Mouse (Mus musculus): ENCODE results near the gene Fam155a.

The Fam155a gene

DNA sequence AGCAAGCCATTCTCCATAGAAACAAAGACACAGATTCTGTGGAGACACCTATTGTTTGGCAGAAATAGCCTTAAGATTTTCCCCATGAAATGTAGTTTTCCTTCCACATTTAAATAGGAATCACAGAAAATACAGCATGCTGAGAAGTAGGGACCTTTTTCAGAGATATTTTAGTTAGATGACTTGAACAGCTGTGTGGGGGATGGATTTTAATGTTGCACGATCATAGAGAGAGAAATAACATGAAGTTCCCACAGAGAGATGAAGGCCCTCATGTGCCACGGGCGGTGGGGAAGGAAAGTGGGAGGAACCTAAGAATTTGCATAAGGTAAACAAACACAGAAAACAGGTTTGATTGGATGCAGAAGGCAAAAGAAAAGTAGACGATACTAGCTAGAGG lies 518.0 kb downstream of the Fam155a start:
- no peak for DNase-seq

DNA sequence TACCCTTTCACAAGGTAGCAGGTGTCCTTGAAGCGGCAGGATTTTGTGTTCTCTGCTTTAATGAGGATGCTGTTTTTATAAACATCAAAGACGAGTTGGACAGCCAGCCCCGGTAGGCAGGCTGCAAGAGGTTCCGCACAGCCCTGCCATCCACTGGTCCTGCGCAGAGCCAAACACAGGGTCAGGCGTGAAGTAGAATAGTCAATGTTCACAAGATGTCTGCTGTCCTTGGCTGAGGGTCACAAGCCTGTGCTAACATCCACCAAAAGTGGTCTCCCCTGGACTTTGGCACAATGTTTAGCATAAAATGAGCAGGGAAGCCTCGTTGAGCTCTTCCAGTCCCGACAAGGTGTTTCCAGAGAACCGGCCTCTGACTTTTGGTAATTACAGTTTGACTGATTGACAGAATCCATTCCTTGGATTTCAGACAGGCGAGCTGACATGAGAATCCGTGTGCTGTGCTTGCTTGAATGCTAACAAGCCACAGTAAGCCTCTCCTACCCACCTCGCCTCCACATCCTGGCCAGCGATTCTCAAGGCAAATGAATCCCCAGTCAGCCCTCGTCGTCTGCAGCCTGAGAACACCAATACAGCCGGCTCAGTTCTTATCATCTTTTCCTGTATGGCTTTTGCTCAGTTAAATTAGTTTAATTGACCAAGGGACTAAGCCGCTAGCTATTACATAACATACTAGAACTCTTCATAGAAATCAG lies 522.7 kb downstream of the Fam155a start:
- DNase-seq, result no peak

DNA sequence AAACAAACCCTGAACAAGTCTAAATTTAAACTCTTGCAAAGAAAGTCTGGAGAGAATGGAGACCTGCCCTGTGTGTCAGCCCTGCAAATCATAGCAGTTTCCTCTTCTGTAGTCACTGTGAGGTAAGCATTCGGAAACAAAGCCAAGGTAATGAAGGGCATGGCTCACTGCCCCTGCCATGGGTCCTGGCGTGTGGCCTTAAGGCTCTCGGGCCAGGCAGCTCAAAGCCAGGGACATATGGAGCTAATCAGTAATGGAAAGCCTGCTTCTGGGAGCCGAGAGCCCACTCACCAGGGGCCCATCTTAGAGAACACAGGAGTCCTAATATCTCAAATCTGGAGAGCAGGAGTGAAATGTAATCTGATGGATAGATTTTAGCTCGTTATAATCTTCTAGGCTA lies 525.0 kb downstream of the Fam155a start:
- no peak for DNase-seq

DNA sequence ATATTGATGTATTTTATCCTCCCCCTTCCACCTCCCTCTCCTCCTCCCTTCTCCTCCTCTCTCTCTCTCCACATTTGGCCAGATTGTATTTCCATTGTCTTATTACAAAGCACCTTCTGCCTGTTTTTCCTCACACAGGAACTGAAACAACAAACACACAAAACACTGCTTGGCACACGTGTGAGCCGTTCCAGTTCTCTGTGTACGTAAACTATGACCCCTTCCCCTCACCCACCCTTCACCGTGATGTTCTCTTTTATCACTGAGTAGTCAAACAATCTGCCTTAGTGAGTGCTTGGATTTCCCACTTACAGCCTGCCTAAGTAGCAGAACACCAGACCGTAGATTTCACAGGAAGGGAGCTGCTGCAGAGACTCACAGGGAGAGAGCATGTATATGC lies 530.0 kb downstream of the Fam155a start:
- DNase-seq, result no peak

DNA sequence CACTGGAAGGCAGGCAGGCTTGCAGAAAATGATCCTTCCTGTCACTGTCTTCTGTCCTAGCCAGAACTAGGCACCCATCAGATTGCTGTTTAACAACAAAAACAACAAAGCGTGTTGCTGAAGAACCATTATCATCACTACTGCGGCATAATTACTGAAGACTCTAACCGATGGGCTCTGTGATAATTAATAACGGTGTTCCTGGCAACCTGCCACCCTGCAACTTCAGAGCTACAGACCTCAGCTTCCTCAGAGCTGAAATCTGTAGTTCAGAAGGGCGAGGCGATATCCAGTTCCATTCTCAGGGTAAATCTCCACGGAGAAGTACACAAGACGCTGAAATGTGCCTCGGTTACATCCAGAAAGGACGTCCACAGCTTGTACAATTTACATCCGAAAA lies 531.2 kb downstream of the Fam155a start:
- DNase-seq, result no peak

DNA sequence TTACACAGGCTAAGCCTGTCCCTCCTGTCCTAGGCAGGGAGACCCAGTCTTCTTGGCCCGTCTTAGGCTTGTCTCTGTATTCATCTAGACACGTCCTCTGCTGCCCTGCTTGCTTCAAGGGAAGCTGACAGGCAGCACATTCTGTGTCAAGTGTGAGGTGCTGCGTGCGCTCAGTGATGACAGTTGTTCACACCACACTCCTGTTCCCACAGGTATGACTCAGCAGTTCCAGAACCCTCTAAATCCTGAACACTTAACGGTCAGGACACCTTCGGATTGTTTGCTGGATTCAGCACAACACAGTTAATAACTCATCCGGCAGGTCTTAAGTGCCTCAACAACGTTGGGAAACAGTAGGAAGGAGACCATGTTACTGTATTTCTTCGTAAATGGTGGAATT lies 532.0 kb downstream of the Fam155a start:
- DNase-seq, result no peak

DNA sequence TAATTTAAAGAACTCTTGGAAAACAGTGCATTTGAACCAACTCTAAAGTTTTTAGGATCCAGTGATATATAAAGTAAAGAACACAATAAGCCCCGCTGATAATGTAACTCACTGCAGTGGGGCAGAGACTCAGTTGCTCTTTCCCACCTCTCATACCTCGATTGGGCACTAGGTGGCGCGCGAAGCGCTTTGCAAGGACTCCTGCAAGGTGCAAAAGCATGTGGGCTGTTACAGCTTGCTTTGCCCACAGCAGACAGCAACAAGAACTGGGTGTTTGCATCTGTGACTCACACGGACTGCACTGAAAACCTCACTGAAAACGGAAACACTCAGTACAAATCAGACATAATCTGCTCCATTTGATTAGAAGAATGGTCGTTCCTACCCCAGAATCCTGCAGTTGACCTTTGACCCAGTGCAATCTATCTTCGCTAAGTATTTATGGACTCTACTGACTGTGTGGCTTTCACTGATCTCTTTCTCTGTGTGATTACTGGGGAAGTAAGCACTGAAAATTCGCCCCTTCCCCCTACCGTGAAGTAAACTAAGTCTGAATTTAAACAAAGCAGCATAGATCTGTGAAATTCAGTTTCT lies 537.5 kb downstream of the Fam155a start:
- DNase-seq, result peak; percentile 91

DNA sequence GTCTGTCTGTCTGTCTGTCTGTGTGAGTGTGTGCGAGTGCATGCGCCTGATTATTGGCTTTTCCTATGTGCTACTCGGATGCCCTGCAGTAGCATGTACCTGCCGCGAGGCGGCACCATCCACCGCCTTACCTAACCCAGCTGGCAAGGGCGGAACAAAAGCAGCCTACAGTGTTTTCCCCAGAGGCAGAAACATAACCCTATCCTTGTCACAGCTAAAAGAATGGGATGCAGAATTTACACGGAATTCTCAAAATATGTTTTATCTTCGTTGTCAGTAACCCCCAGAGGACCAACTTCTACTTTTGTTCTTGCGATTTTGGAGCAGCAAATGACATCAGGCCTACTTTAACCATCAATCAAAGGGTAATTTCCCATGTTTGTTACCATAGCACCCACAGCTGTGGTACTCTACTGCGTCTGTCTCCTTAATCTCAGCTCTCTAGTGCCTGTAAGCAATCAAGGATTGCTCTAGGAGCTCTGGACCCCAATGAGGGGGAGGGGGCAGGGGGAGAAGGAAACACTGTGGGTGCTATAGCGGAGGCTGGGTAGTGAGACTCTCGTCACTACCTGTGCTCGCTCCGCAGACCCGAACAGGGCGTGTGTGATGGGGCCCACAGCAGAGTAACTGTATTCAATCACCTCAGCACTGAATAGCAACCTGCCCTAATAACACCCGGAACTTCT lies 543.0 kb downstream of the Fam155a start:
- peak; percentile 39 for DNase-seq

DNA sequence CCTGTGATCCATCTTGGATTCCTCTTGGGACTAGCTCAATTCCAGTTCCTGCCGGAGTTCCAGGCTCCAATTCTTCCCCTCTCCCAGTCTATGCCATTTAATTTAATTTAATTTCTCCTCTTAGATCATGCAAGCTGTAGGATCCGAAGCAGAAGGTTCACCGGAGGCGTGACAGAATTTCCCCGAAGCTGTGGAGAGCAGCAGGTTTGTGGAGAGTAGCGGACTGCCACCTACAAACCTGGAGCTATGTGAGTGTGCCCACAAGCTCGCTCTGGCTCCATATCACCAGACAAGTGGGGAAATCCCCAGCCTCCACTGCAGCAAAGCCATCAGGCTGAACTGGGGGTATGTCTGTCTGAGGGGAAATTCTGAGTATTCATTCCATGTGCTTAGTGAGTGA lies 544.2 kb downstream of the Fam155a start:
- no peak for DNase-seq

DNA sequence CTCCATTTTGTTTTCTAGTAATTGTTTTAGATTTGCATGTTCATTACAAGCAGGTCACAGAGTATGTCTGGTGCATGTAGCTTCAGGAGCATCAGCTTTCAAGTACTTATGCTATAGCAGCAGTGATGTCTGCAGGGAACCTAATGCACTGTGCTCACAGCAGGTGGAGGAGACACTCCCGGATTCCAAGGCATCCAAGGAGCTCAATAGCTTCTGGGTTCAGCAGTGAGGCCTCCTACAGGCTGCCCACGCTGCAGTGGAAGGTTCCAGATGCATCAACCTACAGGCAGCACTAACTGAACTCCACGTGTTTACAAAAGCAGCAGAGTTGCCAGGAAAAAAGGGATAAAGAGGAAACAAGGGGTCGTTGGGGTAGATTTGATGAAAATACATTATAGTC lies 559.2 kb downstream of the Fam155a start:
- no peak for DNase-seq

DNA sequence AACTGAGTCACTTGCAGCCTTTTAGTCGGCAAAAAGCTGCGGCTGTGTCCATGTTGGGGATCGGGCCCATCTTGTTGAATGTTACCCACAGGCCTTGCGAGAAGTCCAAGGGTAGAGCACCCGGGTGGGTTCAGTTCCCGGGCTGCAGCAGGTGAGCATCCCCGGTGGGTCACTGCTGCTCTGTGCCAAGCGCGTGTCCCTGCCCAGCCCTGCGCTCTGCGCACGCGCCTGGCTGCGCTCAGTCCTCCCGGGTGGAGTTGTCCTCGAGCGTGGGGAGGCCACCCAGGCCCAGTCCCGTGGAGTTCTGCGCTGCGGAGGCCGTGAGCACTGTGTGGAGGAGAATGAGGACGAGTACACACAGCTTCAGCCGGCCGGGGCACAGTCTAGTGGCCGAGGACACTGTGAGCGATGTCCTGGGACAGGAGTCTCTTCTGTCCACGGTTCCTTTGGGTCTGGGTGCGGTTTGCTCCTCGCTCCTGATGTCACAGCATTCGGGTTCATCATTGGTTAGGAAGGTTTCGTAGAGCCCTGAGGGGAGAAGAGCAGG lies 563.4 kb downstream of the Fam155a start:
- no peak for DNase-seq

DNA sequence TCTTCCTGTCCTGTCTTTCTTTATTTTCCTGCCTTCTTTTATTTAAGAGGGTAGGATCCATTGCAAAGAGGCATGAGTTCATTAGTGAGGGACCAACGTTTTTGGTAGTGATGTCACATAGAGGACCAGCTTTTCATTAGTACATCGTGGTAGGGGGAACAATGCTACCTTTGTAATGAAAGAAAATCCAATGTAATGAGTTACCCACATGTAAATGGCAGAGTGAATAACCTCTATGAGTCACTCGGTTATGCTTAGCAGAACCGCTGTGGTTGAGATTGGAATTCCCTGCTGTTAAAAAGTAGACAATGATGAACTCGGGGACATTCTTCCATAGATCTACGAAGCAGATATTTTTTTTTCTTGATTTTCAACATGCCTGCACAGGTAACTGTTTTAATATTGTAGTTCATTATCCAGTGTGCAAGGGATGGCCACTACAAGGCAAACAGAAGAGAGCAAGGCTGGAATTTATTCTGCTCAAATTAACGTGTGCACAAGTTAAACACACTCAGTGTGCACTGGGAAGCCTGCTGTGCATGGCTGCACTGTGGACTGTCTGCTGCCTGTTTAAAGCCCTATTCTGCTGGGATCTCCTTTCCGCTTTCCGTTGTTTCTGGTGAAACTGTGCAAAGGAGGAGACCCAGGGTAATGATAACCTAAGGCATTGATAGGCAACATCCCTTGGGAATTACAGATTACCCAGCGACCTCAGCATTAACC lies 566.5 kb downstream of the Fam155a start:
- DNase-seq, result no peak

DNA sequence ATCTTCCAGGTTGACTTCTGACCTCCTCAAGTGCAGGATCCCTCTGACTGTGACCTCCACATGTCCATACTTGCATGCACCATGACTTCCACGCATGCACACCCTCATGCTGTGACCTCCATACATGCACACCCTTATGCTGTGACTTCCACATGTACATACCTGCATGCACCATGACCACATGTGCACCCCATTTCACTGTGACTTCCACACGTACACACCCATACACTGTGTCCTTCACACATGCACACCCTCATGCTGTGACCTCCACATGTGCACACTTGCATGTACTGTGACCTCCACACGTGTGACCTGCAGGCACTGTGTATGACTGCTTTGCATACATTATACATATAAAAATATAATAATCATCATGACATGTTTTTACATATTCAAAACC lies 570.9 kb downstream of the Fam155a start:
- no peak for DNase-seq

DNA sequence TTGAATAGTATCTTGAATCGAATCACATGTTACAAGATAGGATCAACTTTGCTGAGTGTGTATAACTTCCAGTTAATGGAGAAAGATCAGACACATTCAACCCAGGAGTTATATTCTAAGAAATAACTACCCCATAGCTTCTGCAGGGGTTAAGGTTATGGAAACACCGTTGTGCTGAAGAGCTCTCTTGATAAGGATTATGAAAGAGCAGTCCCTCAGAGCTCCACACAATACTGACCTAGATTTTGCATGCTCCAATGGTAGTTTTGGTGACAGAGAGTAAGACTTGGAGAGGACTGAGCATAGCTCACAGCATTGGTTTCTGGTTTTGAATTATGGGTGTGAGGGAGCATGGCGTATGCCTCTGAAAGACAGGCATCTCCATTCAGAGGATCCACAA lies 579.3 kb downstream of the Fam155a start:
- DNase-seq, result no peak

DNA sequence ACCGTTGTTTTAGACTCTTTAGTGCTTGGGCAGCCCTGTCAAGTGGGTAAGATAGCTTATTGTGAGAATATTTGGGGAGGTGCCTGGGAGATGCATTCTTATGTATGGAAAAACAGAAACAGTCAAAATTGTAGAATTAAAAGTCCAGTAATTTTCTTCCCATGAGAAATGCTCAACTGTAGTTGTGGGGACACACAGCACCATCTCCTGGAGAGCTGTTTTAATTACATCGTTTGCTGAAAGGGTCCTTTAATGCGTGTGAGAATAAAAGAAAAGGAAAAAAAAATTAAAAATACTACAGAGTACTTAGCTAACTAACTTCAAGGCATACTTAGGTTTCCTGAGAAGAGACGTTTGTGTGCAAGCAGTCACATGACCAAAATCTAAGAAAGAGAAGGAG lies 582.3 kb downstream of the Fam155a start:
- DNase-seq, result no peak

DNA sequence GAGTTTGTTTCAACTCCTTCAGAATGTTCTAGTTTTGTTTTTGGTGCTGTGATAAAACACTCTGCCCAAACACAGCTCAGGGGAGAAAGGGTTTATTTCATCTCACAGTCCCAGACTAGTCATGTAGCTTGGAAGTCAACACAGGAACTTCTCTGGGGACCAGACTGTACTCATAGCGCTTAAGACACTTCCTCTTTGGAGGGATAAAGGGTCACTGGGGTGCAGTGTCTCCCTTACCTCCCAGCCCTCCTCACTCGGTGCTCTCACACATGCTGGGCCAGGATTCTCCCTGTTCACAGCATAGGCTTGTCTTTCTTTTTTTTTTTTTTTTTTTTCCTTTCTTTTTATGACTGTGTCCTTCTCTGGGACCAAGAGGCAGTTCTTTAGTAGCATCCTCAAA lies 585.8 kb downstream of the Fam155a start:
- no peak for DNase-seq

DNA sequence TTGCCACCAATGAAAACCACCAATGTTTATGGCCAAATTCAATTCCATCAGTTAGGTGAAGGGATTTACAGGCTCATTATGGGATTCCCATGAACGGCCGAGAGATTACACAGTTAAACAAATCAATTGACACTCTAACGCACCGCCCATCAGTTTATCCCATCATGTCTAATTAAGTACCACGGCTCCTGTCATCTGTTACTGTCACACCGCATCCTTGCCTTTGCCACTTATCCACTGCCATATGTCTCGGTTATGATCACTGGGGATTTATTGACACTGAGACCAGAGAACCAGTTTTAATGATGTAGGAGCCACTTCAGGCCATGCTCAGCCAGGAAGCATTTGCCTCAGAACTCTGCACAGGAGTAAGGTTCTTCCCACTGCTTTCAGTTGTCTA lies 588.5 kb downstream of the Fam155a start:
- no peak for DNase-seq

DNA sequence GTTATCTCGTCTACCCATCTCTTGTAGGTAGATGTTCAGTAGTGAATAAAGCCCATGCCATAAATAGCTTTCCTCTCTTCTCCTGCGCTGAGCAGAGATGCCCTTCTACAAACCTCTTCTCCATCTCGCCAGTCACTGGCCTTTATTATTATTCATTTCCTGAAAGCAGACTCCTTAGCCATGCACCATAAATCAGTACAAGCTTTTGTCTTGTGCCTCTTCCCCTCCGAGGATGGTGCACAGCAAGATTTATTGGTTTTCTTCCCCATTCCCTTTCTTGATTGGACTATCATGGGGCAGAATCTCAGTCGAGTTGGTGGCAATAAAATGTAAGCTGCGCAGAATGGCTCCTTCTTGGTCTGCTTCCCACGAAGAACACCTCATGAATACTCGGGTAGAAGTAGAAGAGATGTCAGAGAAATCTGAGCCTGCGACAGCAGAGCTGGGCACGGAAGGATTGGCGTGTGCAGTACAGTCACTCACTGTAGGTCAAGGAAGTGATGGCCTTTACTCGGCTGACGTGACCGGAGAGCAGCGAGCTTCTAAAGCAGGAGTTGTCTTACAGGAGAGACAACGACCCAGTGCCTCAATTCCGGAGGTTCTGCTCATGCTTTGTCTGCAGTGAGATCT lies 590.2 kb downstream of the Fam155a start:
- DNase-seq, result no peak

DNA sequence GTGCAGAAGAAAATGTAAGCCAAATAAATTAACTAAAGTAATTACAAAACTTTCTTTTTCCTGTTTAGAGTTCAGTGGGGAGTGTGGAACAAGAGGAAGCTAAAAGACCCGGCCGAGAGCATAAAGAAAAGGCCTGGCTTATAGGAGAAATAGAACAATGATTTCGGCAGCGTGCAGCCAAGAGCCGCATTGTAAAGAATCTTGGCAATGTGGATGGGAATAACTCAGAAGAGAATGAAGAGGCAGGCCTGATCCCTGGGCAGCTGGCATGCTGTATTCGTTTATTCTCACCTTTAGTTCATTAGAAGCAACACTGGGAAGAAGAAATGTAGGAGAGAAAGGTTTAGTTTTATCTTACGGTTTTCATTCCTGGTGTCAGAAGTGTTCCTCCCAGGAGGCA lies 594.0 kb downstream of the Fam155a start:
- no peak for DNase-seq

DNA sequence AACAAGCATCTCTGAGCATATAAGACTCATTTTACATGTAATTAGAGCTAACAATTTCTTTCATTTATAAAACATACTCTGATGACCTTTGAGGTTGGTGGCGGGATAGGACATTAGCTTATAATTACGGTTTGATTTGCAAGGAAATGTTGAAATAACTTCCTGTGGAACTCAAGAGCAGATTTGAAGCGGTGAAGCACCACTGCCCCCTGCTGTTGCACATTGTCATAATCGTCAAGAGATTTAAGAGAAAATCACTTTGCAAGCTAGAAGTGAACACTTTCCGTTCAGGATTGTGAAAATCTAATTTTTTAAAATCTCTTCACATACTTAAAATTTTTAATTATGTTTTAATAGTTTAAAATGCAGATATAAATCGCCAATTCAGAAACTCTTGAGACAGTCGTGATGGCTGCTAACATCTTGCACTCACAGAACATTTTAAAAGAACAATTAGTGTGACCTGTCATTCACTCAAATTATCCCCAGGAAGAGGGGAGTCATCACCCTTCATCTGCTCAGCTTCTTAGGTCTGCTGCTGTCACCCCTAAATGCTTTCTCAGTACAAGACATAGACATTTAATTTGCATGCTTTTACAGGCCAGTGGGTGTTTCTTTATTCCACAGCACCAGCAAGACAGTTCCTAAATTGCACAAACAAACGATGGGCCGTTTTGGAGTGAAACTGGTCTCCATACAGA lies 595.9 kb downstream of the Fam155a start:
- peak; percentile 82 for DNase-seq

DNA sequence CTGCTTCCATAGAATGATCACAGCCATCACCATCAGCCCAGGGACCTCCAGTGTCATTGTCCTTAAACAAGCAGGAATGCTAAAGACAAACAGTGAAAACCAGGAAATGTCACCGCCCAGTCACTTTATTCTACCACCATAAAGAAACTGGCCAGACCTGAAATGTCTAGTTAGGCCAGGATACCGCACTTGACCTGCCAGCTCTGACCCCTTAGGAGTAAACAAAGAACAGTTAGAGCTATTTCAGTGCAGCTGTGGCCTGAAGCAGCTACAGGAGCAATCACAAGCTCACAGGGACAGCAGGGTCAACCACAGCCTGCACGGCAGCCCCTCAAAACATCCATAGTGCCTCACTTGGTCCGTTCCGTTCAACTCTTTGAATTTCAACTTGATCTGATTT lies 599.1 kb downstream of the Fam155a start:
- DNase-seq, result no peak

DNA sequence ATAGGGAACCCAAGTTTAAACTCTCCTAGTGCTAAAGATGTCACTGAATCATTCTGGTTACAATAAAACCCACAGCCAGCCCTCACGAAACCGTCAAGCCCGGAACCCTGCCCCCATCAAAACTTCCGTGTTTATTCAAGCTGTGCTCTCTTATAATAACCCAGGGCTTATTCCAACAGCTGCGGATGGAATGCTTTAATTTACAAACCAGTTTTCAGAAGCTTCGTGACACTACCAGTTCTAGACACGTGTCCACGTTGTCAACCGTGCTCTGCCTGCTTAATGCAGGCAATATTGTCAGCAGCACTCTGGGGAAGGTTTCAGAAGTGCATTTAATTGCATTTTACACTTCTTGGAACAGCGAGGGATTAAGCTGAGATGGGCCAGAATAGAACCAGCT lies 603.0 kb downstream of the Fam155a start:
- DNase-seq, result peak; percentile 31

All from lung, postnatal 14 days (tissue).